Mouse (Mus musculus) embryonic fibroblast, embryonic 13.5 days (primary cell): Measurements from ENCODE around the gene Nat8f2.

Experiments
- CTCF ChIP-seq: IDR thresholded peaks from 2 replicates; pipeline ENCODE4 v1.5.1; 2011; ENCODE audit warnings: mild to moderate bottlenecking, control low read depth, low read length, moderate library complexity, borderline replicate concordance; ENCODE audit not compliant: insufficient read depth
- POLR2A ChIP-seq: IDR thresholded peaks from 2 replicates; pipeline ENCODE4 v1.6.1; 2011; ENCODE audit warnings: low read depth, mild to moderate bottlenecking, control low read depth, low read length, moderate library complexity

DNA sequence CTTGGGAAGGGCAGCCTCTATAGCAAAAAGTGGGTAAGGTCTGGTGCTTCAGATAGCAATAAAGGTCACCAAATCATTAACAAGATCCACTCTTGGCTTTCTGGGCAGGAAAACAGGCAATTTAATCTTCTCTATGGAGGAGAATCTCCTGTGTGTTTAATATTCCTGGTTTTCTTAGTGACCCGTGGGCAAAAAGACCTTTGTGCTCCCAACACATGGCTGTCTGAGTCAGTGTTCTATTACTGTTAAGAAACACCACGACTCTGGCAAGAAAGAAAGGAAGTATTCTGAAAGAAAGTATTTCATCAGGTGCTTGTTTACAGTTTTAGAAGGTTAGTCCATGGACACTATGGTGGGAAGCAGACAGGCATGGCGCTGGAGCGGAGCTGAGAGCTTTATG lies 46.7 kb downstream of the Nat8f2 start:
- TF ChIP-seq CTCF (no peak), POLR2A (no peak)
